Mouse (Mus musculus): ENCODE data around the gene Ptch1. TPM values are rescaled to one million over a fixed set of nuclear protein-coding genes. Genes with fewer than 3 reads are reported as not detected.
A peak's percentile ranks its signal among the peaks of the same experiment; 100 is the strongest.

Ptch1 gene
- polyA plus RNA-seq, 1 experiment, result 0.26 TPM

DNA sequence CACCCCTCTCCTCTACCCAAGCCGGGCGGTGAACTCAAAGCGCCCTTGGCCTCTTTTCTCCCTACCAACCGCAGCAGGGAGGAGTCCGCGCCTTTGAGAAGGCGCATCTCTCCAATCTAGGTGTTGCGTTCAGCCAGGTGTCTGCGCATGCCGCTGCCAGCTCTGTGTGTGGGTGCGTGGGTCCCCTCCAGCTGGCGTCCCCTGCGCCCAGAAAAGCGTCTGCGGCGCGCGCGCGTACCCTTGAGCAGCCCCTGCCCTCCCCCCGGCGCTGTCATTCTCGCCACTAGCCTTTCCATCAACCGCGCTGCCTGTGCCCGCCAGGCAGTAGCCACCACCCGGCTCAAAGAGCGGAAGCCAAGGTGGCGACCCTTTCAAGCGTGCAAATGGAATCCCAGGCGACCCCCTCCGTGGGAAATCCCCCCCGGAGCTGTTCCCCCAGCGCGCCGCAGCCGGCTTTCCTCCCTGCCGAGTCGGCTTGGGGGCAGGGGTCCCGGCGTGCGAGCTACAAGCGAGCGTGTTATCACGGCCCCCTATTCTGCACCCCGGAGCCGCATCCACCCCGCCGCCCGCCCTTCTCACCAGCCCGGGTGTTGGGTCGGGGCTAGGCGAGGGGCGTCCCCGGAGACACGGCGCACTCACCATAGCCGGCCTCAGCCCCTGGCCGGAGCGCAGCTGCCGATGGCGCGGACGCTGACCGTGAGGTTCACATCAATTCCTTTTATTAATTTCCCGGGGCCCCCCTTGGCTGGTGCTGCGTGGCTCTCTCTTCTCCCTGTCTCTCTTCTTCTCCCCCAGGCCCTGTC, 744 bp downstream of the Ptch1 start:
- peaks cover 91% of the 10 kb centered on the region for H3K27me3 ChIP-seq (ENCODE audit: control insufficient read depth)
- TF ChIP-seq TAL1 (IDR thresholded peaks at IDR 0.05; ENCODE audit: low read length) (no peak), GATA1 (IDR thresholded peaks at IDR 0.05; ENCODE audit: low read length) (no peak)
- no peaks in the 10 kb centered on the region for H3K36me3 ChIP-seq (ENCODE audit: control insufficient read depth)
- H3K9me3 ChIP-seq (ENCODE audit: control insufficient read depth, low read length), result peaks cover 7% of the 10 kb centered on the region; the same call in 1 of the 2 replicates
- peak overlapping the region; percentile 32 for H3K4me3 ChIP-seq (replicated peaks)
- peaks cover 15% of the 10 kb centered on the region for H3K4me1 ChIP-seq (ENCODE audit: control insufficient read depth)

DNA sequence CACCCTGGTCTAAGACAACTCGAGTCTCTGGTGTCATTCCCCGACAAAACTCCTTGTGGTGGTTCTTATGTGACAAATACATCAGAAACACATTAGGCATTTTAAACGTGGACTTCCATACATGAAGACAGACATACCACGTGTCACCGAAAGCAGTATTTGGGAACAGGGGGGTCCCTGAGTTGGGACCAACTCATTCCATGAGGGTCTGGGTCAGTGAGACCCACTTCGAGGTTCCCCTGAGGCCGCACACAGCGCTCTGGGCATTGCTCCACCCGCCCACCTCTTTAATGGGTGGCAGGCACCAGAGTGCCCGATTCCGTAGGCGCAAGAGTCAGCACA, 1.3 kb downstream of the Ptch1 start:
- no peak for TF ChIP-seq GATA1 (IDR thresholded peaks at IDR 0.05; ENCODE audit: low read length)
- TF ChIP-seq TAL1 (IDR thresholded peaks at IDR 0.05; ENCODE audit: low read length), result no peak
- H3K4me3 ChIP-seq (replicated peaks), result peak overlapping the region; percentile 32
- H3K36me3 ChIP-seq (ENCODE audit: control insufficient read depth), result no peaks in the 10 kb centered on the region
- H3K4me1 ChIP-seq (ENCODE audit: control insufficient read depth), result peaks cover 17% of the 10 kb centered on the region
- H3K9me3 ChIP-seq (ENCODE audit: control insufficient read depth, low read length), result peaks cover 7% of the 10 kb centered on the region; the same call in 1 of the 2 replicates
- H3K27me3 ChIP-seq (ENCODE audit: control insufficient read depth), result peaks cover 90% of the 10 kb centered on the region

DNA sequence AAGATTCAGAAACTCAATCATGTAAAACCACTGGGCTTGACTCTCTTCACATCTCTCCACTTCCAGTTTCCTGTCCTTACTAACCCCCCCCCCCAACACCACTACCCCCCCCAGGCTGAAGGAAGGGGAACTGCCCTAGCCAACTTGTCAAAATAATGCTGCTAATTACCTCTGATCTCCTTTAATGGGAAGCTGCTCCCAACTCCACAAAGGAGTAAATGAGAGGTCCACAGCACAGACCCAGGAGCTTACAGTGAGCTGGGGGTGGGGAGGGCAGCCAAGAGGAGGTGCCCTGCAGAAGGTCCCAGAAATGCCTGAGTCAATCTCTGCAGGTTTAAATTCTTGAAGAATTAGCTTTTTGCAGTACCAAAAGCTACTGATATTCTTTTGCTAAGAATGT, 2.9 kb downstream of the Ptch1 start:
- Histone ChIP-seq H3K4me3 (replicated peaks) (no peak overlapping the region), H3K4me1 (ENCODE audit: control insufficient read depth) (peaks cover 26% of the 10 kb centered on the region), H3K27me3 (ENCODE audit: control insufficient read depth) (peaks cover 75% of the 10 kb centered on the region), H3K9me3 (ENCODE audit: control insufficient read depth, low read length) (peaks cover 7% of the 10 kb centered on the region; the same call in 1 of the 2 replicates), H3K36me3 (ENCODE audit: control insufficient read depth) (no peaks in the 10 kb centered on the region)
- TF ChIP-seq GATA1 (IDR thresholded peaks at IDR 0.05; ENCODE audit: low read length), result no peak
- no peak for TF ChIP-seq TAL1 (IDR thresholded peaks at IDR 0.05; ENCODE audit: low read length)

DNA sequence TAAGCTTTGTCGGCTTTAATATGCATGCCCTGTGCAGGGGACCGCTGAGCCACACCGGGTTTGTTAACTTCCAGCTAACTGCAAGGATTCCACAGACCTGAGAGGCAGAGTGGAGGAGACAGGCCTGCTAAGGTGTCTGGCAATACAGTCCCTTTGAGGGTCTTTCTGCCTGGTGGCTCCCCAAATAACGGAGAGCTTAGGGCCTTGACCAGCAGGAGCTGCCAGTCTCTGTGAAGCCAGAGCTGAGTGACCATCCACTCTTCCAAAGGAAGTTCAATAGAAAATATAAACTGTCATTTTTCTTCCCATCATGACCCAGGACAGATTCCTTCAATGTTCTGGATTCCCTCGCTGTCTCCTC, 4.0 kb downstream of the Ptch1 start:
- Histone ChIP-seq H3K4me3 (replicated peaks) (peak overlapping the region; percentile 100), H3K4me1 (ENCODE audit: control insufficient read depth) (peaks cover 37% of the 10 kb centered on the region), H3K9me3 (ENCODE audit: control insufficient read depth, low read length) (peaks cover 7% of the 10 kb centered on the region; the same call in 1 of the 2 replicates), H3K27me3 (ENCODE audit: control insufficient read depth) (peaks cover 64% of the 10 kb centered on the region), H3K36me3 (ENCODE audit: control insufficient read depth) (no peaks in the 10 kb centered on the region)
- no peak for TF ChIP-seq TAL1 (IDR thresholded peaks at IDR 0.05; ENCODE audit: low read length)
- TF ChIP-seq GATA1 (IDR thresholded peaks at IDR 0.05; ENCODE audit: low read length), result no peak

DNA sequence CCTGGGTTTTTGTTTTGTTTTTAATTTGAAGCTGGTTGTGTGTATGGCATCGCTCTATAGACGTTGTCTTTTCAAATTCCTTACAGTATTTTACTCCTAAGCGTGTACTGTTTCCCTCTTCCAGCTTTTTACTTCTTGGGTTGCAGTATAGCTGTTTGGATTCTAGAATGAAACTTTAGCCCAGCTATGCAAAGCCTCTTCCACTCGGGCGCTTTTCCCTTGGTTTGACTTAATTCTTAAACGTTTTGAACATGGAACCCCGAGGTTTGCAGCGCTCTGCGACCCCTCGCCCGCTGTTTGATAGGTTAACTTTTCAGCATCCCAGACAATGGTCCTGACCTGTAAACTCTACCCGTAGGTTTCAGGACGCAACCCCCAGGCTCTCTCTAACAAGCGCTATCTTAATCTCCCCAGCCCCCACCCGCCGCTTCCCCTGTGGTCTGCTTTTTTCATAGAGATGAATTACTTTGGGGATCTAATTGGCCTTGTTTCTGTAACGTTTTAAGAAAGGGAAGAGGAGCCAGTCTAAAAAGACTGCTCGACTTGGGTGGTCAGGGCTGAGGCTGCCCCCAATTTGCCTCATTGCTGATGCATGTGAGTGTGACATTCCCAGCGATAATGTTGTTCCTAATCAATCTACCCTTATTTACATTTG, 4.5 kb downstream of the Ptch1 start:
- H3K4me1 ChIP-seq (ENCODE audit: control insufficient read depth), result peaks cover 42% of the 10 kb centered on the region
- peaks cover 59% of the 10 kb centered on the region for H3K27me3 ChIP-seq (ENCODE audit: control insufficient read depth)
- no peaks in the 10 kb centered on the region for H3K36me3 ChIP-seq (ENCODE audit: control insufficient read depth)
- H3K9me3 ChIP-seq (ENCODE audit: control insufficient read depth, low read length), result peaks cover 7% of the 10 kb centered on the region; the same call in 1 of the 2 replicates
- H3K4me3 ChIP-seq (replicated peaks), result peak overlapping the region; percentile 100
- TF ChIP-seq GATA1 (IDR thresholded peaks at IDR 0.05; ENCODE audit: low read length), result no peak
- no peak for TF ChIP-seq TAL1 (IDR thresholded peaks at IDR 0.05; ENCODE audit: low read length)

DNA sequence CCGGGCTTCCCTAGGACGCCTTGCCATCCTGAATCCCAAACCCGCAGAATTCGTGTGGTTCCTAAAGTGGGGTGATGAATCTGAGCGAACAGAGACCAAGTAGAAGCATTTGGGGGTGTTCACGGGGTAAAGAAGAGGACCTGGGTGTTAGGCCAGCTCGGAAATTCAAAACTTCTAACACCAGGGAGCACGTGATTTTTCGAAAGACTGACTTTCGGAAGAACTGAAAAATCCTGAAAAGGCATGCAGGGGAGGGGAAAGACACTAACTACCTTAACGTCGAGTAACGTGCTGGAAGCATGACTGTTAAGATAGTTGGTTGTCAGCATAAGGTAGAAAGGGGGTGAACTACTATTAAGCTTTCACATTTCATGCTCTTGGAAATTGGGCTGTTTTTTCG, 5.1 kb downstream of the Ptch1 start:
- Histone ChIP-seq H3K4me3 (replicated peaks) (peak overlapping the region; percentile 100), H3K4me1 (ENCODE audit: control insufficient read depth) (peaks cover 47% of the 10 kb centered on the region), H3K36me3 (ENCODE audit: control insufficient read depth) (no peaks in the 10 kb centered on the region), H3K9me3 (ENCODE audit: control insufficient read depth, low read length) (peaks cover 7% of the 10 kb centered on the region; the same call in 1 of the 2 replicates), H3K27me3 (ENCODE audit: control insufficient read depth) (peaks cover 53% of the 10 kb centered on the region)
- TF ChIP-seq GATA1 (IDR thresholded peaks at IDR 0.05; ENCODE audit: low read length) (no peak), TAL1 (IDR thresholded peaks at IDR 0.05; ENCODE audit: low read length) (no peak)

DNA sequence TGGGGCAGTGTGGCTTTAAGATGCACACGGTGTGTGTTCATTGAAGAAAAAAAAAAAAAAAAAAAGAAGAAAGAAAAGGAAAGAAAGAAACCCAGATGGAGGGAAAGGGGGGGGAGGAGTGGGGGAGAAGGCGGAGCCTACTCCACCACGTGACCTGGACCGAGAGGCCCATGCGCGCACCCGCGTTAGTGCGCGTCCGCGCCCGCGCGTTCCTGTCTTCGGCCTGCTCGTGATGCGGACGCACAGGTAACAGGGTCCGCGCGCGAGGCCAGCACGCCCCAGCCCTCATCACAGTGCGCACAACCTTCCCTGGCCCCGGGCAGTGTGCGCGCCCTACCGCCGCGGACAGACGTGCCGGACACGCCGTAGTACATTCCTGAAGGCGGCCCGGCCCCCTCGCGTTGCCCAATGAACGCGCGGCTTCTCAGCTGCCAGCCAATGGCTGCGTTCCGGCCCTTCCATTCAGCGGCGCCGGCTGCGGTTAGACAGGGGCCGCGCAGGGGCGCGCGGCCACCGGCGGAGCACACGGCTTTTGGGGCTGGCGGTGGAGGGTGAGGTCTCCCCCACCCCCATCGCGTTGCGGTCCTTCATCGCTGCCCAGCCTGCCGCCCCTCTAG, 5.6 kb downstream of the Ptch1 start:
- H3K36me3 ChIP-seq (ENCODE audit: control insufficient read depth), result no peaks in the 10 kb centered on the region
- H3K27me3 ChIP-seq (ENCODE audit: control insufficient read depth), result peaks cover 48% of the 10 kb centered on the region
- TF ChIP-seq TAL1 (IDR thresholded peaks at IDR 0.05; ENCODE audit: low read length) (no peak), GATA1 (IDR thresholded peaks at IDR 0.05; ENCODE audit: low read length) (no peak)
- H3K9me3 ChIP-seq (ENCODE audit: control insufficient read depth, low read length), result peaks cover 7% of the 10 kb centered on the region; the same call in 1 of the 2 replicates
- H3K4me1 ChIP-seq (ENCODE audit: control insufficient read depth), result peaks cover 52% of the 10 kb centered on the region
- H3K4me3 ChIP-seq (replicated peaks), result peak overlapping the region; percentile 100

DNA sequence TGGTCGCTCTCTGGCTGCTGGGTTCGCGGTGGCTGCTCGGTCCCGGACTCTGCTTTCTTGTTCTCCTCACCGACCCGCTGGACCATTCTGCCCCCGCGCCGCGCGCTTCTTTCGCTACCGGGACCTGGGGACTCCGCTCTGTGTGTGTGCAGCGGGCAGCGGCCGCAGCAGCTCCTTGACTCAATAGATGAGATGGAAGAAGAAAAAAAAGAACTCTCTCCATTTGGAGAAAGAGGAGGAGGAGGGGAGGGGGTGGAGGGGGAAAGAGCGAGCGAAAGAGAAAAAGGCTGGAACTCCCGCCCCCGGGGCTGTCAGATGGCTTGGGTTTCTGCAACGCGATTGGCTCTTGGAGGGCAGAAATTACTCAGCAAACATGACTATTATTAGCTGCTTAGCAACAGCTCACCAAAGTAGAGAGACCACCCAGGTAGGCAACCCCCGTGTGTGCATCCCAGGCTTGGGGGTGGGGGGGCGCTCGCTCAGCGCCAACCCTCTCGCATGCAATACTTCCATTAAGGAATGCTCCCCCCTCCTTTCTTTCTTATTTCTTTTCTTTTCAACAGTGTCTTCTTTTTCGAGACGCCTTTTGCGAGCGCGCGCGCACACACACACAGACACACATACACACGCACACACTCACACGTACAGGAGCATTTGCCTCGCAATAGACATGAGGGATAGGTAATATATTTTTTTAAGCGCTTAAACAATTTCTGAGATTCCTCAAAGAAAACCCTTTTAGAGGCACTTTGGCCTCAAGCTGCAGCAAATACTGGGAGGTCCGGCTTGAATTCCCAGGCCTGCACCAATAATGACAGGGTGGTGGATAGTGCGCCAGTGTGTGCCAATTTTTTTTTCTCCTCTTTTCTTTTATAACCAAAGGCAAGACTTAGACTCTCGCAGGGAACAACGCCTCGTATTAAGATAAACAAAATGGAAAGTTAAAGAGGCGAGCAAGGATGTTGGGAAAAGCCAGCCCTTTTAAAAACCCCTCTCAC, 7.1 kb downstream of the Ptch1 start:
- H3K27me3 ChIP-seq (ENCODE audit: control insufficient read depth), result peaks cover 34% of the 10 kb centered on the region
- TF ChIP-seq TAL1 (IDR thresholded peaks at IDR 0.05; ENCODE audit: low read length) (no peak), GATA1 (IDR thresholded peaks at IDR 0.05; ENCODE audit: low read length) (no peak)
- peaks cover 4% of the 10 kb centered on the region for H3K36me3 ChIP-seq (ENCODE audit: control insufficient read depth)
- peaks cover 66% of the 10 kb centered on the region for H3K4me1 ChIP-seq (ENCODE audit: control insufficient read depth)
- no peaks in the 10 kb centered on the region for H3K9me3 ChIP-seq (ENCODE audit: control insufficient read depth, low read length)
- H3K4me3 ChIP-seq (replicated peaks), result peak overlapping the region; percentile 100

Data from erythroblast, embryonic 14.5 days (primary cell).